Mouse (Mus musculus): ENCODE results near the gene Fam174b. TPM values are rescaled to one million over a fixed set of nuclear protein-coding genes. Genes with fewer than 3 reads are reported as not detected.

Fam174b gene
- polyA plus RNA-seq (2014; fragmentation: Illumina TruSeq; extraction: RNeasy Lipid Tissue Mini Kit (QIAGEN cat#74804); ENCODE audit: low read depth, low replicate concordance) = 13.0 TPM

DNA sequence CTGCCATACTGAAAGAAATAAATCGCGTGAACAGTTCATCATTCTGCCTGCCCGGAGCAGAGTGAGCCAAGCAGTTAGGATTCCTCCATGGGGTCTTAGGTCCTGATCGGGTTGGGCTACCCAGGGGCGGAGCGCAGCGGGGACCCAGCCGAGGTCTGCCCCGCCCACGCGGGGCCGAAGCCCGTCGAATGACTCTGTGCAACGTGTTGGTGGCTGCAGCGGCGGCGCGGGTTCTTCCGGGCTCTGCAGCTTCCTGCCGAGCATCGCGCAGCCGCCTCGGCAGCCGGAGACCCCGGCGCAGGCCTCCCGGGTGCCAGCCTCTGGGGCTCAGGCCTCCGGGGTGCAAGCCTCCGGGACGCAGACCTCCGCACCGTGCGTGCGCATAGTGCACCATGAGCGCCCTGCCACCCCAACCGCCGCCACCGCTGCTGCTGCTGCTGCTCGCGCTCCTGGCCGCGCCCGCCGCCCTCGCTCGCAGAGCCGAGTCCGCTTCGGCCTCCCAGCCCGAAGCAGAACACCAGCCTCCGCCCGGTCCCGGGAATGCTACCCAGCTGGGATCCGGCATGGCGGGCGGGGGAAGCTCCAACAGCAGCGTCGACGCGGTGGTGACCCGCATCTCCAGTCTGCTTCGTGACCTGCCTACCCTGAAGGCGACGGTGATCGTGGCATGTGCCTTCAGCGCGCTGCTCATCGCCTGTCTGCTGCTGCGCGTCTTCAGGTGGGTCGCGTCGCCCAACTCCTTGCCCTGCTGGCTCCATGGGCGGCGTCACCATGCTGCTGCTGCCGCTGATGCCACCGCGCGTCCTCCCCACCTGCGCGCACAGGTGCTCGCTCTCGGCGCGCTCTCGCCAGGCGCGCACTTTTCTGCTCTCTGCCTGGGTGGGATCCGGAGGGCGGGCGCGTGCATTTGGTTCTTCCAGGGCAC, at the start of gene Fam174b:
Gene Fam174b (plus strand): TSS at position 192 of the 925 bp plus-strand sequence.

Other genes with a start within 250 kb of the Fam174b start
- gene Chd2, start 198.5 kb upstream of the Fam174b start, polyA plus RNA-seq (2014; fragmentation: Illumina TruSeq; extraction: RNeasy Lipid Tissue Mini Kit (QIAGEN cat#74804); ENCODE audit: low read depth, low replicate concordance) = 27.7 TPM